Mouse (Mus musculus): ENCODE measurements at regions not wholly inside any gene's neighbourhood (a gene's known extent, or its start where the extent isn't known, plus 50 kb on each side); places are given as distances from the start of the nearest gene placed in this dataset.
"Not testable (repeated sequence)": the region's sequence is repeated elsewhere in the genome, so short reads cannot be mapped to it uniquely, and the experiment has no call there.

DNA sequence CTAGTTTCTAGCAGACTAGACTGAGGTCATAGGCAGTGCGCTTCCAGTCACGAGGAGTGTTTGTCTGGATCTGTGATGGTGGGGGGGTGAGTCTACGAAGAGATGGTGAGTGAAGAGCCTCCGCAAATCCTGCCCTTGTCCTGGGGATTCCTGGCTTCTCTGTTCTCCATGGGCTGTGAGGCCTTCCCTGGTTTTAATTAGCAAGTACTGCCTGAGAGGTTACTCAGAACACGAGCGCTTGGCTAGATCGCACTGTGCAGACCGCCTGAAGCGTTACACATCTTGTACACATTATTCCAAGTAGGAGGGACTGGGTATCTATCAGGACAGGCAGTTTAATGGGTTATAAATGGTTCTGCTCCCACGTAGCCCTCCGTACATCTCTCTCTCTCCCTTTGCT lies 76.9 kb downstream of the Cpn2 start:
- no peak for DNase-seq (ENCODE audit: low read depth in 1 of 2, low spot score in 2 of 2)

DNA sequence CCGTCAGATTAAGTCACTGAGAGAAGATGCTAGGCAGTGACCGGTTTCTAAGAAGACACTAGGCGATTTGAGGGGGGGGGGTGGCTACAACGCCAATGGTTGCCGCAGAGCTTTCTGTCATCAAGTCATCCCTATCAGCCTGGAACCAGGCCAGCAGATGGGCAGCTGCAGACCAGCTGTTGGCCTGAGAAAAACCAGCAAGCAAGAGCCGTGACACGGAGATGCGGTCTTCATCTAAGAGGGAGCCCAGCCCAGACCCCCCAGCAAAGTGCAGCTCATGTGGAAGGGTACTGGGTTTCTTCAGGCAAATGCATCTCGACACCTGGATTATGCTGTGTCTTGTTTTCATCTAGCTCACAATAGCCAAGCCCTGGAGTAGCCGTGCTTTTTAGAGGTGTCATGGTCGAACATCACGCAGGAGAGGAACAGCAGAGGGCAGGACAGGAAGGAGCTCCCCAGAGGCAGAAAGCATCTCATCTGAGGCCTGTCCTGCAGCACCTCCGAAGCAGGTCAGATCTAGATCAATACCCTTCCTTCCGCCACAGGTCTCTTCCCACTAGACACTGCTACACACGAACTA lies 76.3 kb downstream of the Cpn2 start:
- DNase-seq (ENCODE audit: low read depth in 1 of 2, low spot score in 2 of 2) = no peak

DNA sequence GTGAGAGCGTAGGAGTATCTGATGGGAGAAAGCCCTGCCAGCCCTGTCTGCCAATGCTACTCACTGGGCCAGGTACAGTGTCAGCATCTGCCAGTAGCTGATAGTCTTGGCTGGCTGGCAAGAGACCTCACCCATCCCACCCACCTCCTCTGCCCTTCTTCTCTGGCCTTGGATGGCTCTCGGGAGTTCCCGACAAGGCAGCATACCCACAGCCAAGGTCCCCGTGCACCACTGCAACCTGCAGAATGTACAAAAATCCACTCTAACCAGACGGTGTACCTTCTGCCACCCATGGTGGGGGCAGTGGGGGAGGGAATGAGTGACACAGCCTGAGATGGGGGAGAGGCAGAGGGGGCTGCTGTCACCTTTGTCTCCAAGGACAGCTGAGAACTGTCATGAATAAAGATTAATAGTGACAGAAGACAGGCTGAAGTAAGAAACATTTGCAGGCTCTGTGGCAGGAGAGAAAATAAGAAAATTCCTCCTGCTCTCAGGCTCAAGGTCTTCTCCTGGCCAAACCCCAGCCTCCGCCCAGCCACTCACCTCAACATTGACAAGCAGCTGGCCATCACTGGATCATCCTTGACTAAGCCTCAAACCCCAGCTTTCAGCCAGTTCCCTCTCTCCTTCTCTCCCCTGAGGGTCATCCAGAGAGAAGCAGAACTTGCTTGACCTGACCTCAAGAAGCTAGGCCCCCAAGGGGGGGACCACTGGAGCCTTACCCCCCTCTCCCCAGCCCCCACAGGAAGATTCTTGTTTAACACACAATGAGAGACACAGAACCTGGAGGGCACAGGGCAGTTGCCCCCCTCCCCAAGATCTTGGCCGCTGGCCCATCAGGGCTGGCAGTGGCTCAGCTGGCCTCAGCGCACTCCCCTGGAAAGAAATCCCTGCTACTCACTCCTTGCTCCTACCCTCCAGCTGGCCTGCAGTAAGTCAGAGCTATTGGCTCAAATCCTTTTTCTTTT lies 73.7 kb downstream of the Cpn2 start:
- no peak for DNase-seq (ENCODE audit: low read depth in 1 of 2, low spot score in 2 of 2)

DNA sequence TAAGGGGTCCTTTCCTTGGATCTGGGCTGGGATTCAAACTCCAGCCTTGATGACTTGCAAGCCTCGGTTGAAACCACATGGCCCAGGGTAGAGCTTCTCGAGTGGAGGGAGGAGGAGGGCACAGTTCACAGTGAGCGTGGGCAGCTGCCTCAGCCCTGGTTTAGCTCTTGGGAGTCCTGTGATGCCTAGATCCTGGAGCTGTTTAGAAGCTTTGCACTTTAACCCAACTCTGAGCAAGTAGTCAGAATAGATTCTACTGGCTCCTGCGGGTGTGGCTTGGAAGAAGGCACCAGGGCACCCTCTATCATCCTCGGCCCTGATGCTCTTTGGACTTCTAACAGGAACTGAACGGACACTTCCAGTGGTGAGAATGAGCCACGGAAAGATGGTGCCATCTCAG lies 72.5 kb downstream of the Cpn2 start:
- DNase-seq (ENCODE audit: low read depth in 1 of 2, low spot score in 2 of 2) = no peak

DNA sequence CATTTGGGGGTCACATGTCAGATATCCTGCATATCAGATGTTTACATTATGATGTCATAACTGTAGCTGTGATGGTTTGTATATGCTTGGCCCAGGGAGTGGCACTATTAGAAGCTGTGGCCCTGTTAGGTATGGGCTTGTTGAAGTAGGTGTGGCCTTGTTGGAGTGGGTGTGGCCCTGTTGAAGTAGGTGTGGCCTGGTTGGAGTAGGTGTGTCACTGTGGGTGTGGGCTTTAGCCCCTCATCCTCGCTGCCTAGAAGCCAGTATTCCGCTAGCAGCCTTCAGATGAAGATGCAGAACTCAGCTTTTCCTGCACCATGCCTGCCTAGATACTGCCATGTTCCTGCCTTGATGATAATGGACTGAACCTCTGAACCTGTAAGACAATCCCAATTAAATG lies 71.4 kb downstream of the Cpn2 start:
- DNase-seq (ENCODE audit: low read depth in 1 of 2, low spot score in 2 of 2) = not testable (repeated sequence)

DNA sequence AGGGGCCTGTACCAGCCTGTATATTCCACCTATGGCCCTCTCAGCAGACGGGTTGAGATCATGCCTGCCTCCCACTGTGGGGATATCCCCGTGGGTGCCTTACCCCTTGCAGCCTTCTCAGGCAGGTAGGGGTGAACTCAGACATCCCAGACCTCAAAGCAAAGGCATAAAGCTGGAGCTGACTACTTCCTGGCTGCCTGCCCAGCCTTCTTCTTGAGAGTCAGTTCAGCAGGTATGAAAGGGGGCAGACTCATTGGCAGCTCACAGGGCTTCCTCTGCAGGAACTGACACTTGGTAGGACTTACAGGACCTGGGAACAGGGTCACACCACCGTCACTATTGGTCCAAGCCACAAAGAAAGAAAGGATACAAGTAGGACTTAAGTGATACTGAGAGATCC lies 69.9 kb downstream of the Cpn2 start:
- no peak for DNase-seq (ENCODE audit: low read depth in 1 of 2, low spot score in 2 of 2)

DNA sequence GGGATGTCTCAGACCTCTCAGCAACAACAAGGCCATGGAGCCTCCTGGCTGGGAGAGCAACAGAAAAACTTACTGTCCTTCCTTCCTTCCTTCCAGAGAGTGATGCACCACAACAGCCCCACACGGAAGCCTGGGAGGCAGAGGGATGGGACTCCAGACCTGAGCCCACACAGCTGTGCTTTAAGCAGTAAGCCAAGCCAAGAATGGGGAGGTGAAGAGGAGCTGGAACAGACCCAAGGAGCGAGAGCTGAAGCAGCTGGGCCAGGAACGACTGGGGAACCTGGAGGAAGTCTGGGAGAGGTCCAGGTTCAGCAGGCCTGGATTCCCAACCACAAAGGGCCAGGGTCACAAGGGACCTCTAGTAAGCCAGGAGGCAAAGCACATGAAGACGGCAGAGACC lies 67.5 kb downstream of the Cpn2 start:
- no peak for DNase-seq (ENCODE audit: low read depth in 1 of 2, low spot score in 2 of 2)

DNA sequence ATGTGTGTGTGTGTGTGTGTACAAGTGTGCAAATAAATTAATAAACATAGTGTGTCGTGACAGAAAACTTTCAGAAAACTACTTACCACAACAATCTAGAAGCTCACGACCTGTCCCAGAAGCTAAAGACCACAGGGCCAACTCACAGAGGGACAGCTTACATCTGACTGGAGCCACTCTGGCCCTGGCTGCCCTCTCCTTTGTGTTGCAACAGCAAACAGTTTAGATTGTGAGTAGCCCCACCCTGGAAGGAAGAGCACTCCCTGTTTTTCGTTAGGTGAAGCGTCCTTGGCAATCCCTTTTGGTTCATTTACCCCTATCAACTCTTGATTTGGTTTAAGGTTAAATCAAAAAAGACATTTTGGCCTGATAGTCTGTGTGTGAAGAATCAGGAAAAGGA lies 63.2 kb downstream of the Cpn2 start:
- DNase-seq (ENCODE audit: low read depth in 1 of 2, low spot score in 2 of 2) = no peak

DNA sequence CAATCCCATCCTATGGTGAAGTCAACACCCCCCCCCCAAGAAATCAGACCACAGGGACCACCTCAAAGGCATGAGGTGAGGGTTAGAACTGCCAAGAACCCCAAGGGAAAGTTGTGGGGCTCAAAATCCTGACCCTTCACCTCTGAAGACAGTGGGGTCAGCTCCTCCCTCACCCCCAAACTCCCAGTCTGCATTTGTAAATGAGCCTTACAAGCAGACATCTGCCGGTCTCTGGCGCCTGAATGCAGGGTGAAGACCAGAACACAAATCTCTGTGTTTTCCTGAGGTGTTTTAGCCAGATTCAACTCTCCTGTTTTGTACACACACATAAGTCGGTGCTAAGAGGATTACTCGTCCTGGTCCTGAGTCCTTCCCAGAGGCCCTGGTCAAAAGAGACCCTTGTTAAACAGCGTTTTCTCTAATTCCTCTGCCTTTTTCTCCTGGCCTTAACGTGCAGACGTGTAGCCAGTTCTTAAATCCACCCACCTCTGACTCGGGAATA lies 61.9 kb downstream of the Cpn2 start:
- DNase-seq (ENCODE audit: low read depth in 1 of 2, low spot score in 2 of 2) = no peak

DNA sequence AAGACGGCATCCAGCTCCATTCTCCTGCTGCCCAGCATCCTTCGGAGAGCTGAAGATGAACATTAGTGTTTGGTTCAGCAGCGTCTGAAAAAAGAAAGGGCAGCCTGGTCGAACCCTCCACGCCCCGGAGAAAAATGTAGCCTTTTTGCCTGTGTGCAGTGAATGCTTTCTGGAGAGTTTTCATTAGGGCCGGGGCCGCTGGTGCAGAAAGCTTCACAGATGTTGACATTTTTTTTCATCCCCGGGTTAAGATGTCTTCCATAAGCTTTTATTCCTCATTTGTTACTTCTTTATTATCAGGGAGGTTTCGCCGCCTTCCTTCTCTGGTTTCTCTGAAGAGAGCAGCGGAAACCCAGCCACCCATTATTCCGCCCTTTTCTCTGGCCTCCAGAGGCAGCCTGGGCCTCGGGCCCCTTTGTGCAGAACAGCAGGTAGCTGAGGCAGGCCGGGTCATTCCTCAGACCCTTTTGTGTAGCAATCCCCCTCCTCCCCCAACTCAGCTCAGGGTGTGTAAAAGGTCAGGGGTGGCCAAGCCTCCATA lies 61.4 kb downstream of the Cpn2 start:
- DNase-seq (ENCODE audit: low read depth in 1 of 2, low spot score in 2 of 2) = no peak
